Mouse (Mus musculus): ENCODE results near the gene Ranbp17. TPM values are rescaled to one million over a fixed set of nuclear protein-coding genes. Genes with fewer than 3 reads are reported as not detected.

Ranbp17 gene
- polyA plus RNA-seq, 1 experiment from 2014 or later: 3.9 TPM

DNA sequence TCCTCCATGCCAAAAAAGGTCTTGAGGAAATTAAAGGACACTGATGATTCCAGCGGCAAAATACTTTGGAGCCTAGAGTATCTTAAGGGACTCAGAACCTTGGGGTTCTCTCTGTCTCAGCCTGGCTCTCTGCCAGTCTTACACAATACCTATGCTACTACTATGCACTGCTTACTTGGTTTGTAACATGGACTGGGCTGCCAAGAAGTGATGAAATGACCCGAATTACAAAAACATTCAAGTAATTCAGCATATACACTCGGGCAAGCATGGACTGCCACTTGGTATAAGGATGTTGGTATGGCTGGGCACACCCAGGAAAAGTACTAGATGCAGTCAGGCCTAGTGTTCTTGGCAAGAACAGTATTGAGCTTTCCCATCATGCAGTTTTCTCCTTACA is 114.8 kb downstream of the Ranbp17 start:
- Histone ChIP-seq H3K4me2 (no peak overlapping the region), H3K4me1 (no peaks in the 10 kb centered on the region), H3K9ac (no peak overlapping the region), H3K36me3 (no peaks in the 10 kb centered on the region), H3K9me3 (no peaks in the 10 kb centered on the region), H3K27me3 (replicated peaks) (no peaks in the 10 kb centered on the region), H3K27ac (no peak overlapping the region), H3K4me3 (replicated peaks) (no peak overlapping the region)
- no peak for ATAC-seq (ENCODE audit: insufficient read depth, low FRiP score, low read depth)
- WGBS: 87% methylated on average over 3 of the region's 3 CpGs

DNA sequence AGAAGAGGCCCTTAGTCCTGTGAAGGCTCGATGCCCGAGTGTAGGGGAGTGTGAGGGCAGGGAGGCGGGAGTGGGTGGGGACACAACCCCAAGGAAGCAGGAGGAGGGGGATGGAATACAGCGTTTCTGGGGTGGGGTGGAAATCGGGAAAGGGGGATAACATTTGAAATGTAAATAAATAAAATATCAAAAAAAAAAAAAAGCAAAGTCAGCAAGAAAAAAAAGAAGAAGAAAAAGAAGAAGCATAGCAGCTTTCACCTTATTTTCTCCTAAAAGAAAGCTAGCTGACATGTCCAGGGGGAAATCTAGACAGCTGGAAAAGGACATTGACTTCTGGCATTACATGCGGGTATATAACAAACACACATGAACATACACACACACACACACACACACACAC is 117.3 kb downstream of the Ranbp17 start:
- WGBS: 83% methylated on average over 6 of the region's 6 CpGs

DNA sequence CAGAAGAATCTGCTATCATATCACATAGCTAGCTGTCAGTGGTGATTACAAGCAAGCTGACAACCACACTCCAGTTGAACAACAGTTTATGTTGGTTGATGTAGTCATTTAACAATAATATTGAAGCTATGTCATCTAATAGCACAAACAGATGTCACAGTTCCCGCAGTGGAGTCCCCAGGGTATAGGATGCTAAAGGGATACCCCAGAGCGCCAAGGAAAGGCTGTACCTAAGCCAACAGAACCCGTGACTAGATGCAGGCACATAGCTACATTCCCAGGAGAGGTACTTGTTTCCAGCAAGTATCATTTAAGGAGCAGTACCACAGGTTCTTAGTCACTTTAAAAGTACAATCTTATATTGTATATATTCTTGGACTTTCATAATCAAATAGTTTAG is 119.5 kb downstream of the Ranbp17 start:
- Histone ChIP-seq H3K27me3 (replicated peaks) (no peaks in the 10 kb centered on the region), H3K4me3 (replicated peaks) (no peak overlapping the region), H3K9ac (no peak overlapping the region), H3K4me2 (no peak overlapping the region), H3K9me3 (no peaks in the 10 kb centered on the region), H3K36me3 (no peaks in the 10 kb centered on the region), H3K27ac (no peak overlapping the region), H3K4me1 (no peaks in the 10 kb centered on the region)
- WGBS: 76% methylated on average over 3 of the region's 3 CpGs
- no peak for ATAC-seq (ENCODE audit: insufficient read depth, low FRiP score, low read depth)

More for the DNA sequence above, 117.3 kb downstream of the Ranbp17 start:
- H3K4me2 ChIP-seq: no peak overlapping the region
- no peaks in the 10 kb centered on the region for H3K9me3 ChIP-seq
- H3K4me3 ChIP-seq (replicated peaks): no peak overlapping the region
- no peaks in the 10 kb centered on the region for H3K36me3 ChIP-seq
- no peaks in the 10 kb centered on the region for H3K27me3 ChIP-seq (replicated peaks)
- no peak overlapping the region for H3K27ac ChIP-seq
- no peak for ATAC-seq (ENCODE audit: insufficient read depth, low FRiP score, low read depth)
- no peak overlapping the region for H3K9ac ChIP-seq
- no peaks in the 10 kb centered on the region for H3K4me1 ChIP-seq

DNA sequence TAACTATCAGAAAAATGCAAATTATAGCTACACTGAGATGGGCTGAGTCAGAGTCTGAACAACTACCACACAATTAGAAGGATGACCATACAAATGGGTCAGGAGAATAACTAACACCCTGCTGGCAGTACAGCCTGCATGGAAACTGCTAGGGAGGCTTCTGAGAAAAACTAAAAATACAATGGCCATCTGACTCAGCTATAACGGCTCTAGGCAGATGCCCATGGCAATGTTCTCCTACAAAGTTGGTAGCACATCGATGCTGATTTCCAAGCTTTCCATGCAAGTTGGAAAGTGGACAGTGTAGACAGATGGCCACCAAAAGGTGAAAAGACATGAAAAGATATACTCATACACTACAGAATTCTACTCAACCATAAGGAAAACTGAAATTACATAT is 124.9 kb downstream of the Ranbp17 start:
- Histone ChIP-seq H3K36me3 (no peaks in the 10 kb centered on the region), H3K4me3 (replicated peaks) (no peak overlapping the region), H3K4me1 (no peaks in the 10 kb centered on the region), H3K27me3 (replicated peaks) (no peaks in the 10 kb centered on the region), H3K27ac (no peak overlapping the region), H3K9ac (no peak overlapping the region), H3K9me3 (no peaks in the 10 kb centered on the region), H3K4me2 (no peak overlapping the region)
- WGBS: 92% methylated on average over 2 of the region's 2 CpGs
- no peak for ATAC-seq (ENCODE audit: insufficient read depth, low FRiP score, low read depth)

DNA sequence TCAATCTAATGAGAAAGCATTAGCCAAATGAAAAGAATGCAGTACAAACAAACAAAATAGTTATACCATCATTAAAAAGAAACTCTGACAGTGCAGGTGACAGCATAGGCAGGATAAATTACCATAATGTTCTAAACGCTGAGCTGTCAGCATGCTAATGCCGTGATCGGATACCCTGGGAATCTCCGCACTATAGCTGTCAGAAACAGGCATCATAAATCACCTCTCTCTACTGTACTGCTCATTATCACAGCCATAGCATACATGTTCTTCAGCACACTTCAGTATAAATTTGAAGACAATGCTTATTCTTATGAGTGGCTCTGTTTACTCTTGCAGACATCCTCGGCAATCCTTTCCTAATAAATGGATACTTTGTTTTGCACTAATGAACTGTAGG is 151.7 kb downstream of the Ranbp17 start:
- Histone ChIP-seq H3K4me3 (replicated peaks) (no peak overlapping the region), H3K9me3 (no peaks in the 10 kb centered on the region), H3K27ac (no peak overlapping the region), H3K36me3 (no peaks in the 10 kb centered on the region), H3K4me1 (no peaks in the 10 kb centered on the region), H3K9ac (no peak overlapping the region), H3K27me3 (replicated peaks) (no peaks in the 10 kb centered on the region), H3K4me2 (no peak overlapping the region)
- WGBS: 45% methylated on average over 5 of the region's 5 CpGs
- ATAC-seq (ENCODE audit: insufficient read depth, low FRiP score, low read depth): no peak

DNA sequence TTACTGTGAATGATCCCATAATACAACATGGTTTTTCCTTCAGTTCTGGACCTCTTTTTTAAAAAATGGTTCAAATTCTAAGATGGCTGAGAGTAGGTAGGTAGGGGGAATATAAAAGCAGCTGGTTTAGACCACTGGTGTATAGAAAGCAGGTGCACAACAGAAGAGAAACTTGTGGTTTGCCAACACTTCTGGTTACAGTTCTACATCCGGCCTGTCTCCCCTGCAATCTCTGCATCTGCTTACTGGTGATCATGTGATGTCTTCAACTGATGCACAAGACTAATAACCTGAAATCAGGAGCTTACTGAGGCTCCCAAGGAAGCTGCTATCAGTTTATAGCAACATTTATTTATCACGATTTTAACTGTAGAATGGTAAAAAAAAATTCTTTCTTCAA is 164.3 kb downstream of the Ranbp17 start:
- Histone ChIP-seq H3K27me3 (replicated peaks) (no peaks in the 10 kb centered on the region), H3K36me3 (no peaks in the 10 kb centered on the region), H3K4me1 (0 out of 2 replicates have a peak, but pooled peaks cover 4% of the 10 kb centered on the region), H3K9me3 (no peaks in the 10 kb centered on the region), H3K4me2 (no peak overlapping the region), H3K4me3 (replicated peaks) (no peak overlapping the region), H3K27ac (no peak overlapping the region), H3K9ac (no peak overlapping the region)
- ATAC-seq (ENCODE audit: insufficient read depth, low FRiP score, low read depth): no peak
- WGBS: 81% methylated on average over 2 of the region's 2 CpGs

DNA sequence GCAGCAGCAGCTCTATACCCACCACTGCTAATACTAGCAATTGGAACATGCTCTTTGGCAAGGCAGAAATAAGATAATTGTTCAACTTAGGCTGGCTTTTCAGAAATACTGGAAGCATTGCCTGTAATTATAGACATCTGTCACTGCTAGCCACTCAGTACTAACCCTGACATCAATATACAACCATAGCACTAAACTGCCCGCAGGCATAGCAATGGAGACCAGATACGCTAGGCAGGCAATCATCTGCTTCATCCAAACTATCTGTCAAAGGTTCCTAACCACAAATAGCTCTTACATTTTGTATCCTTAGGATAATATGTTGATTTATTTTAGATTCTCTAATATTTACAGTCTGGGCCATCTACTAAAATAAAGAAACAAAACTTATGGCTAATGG is 171.5 kb downstream of the Ranbp17 start:
- no peak overlapping the region for H3K27ac ChIP-seq
- ATAC-seq (ENCODE audit: insufficient read depth, low FRiP score, low read depth): no peak
- H3K4me2 ChIP-seq: no peak overlapping the region
- H3K9ac ChIP-seq: no peak overlapping the region
- WGBS: 82% methylated on average over 2 of the region's 2 CpGs
- H3K36me3 ChIP-seq: no peaks in the 10 kb centered on the region
- H3K27me3 ChIP-seq (replicated peaks): no peaks in the 10 kb centered on the region
- H3K4me1 ChIP-seq: 0 out of 2 replicates have a peak, but pooled peaks cover 4% of the 10 kb centered on the region
- H3K9me3 ChIP-seq: no peaks in the 10 kb centered on the region
- no peak overlapping the region for H3K4me3 ChIP-seq (replicated peaks)

DNA sequence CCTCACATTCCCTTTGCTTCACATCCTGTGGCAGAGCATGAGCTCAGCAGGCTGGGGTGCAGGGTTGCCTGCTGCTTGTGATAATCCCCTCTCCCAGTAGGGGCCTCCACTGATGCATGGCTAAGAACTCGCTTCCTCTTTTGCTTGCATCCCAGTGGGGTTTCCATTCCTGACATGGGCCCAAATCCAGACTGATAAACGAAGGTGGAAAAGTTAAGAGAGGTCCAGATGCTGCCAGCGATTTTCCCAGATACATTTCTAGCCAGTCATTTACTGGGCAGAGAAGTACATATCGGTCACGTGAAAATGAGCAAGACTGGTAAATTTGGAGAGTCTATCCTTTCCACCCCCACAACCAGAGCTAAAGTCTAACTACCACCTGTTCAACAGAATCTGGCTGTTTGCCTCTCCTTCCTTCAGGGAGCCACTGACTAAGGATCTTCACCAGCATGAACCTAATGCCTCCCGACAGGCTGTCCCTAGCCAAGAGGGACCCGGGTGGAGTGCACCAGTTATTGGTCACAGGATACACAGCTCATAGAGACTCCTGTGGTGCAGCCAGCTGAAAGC is 176.9 kb downstream of the Ranbp17 start:
- H3K4me2 ChIP-seq: no peak overlapping the region
- no peak overlapping the region for H3K4me3 ChIP-seq (replicated peaks)
- no peaks in the 10 kb centered on the region for H3K9me3 ChIP-seq
- H3K27ac ChIP-seq: no peak overlapping the region
- H3K4me1 ChIP-seq: no peaks in the 10 kb centered on the region
- WGBS: 44% methylated on average over 7 of the region's 7 CpGs
- no peak for ATAC-seq (ENCODE audit: insufficient read depth, low FRiP score, low read depth)
- H3K36me3 ChIP-seq: no peaks in the 10 kb centered on the region
- H3K27me3 ChIP-seq (replicated peaks): no peaks in the 10 kb centered on the region
- H3K9ac ChIP-seq: no peak overlapping the region

DNA sequence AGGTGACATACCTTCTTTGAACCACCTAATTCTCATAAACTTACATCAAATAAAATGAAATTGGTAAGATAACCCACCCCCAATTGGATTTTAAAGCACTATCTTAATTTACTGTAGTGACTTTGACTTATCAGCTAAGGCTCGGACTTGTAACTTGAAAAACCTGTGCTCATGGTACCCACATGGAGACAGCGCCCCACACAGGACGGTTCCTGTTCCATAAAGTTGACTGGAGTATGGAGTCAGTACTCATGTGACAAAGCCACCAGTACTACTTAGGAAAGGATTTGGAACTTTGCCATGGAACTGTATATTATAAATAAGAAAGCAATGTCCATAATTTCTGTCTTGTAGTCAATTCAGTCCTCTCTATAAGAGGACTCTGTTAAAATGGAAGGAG is 177.9 kb downstream of the Ranbp17 start:
- no peak overlapping the region for H3K4me3 ChIP-seq (replicated peaks)
- no peak overlapping the region for H3K27ac ChIP-seq
- H3K27me3 ChIP-seq (replicated peaks): no peaks in the 10 kb centered on the region
- no peaks in the 10 kb centered on the region for H3K36me3 ChIP-seq
- 89% methylated on average over 3 of the region's 3 CpGs for WGBS
- no peak for ATAC-seq (ENCODE audit: insufficient read depth, low FRiP score, low read depth)
- no peaks in the 10 kb centered on the region for H3K9me3 ChIP-seq
- no peak overlapping the region for H3K4me2 ChIP-seq
- H3K4me1 ChIP-seq: no peaks in the 10 kb centered on the region
- H3K9ac ChIP-seq: no peak overlapping the region

DNA sequence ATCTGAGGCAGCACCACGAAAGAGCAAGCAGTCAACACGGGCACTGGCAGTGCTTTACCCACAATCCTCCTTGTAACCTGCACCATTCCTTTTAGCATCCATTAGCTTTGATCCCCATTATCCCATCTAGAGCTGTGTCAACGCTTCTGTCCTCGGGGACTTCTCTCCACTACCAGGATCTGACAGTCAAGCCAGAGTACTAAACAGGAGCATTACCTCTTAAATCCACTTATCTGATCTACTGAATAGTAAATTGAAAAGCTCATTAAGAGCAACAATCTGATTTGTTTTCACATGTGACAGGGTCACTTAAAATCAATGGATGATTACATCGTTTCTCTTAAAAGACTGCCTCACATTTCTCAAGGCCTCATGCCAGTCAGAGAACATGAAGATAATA is 181.4 kb downstream of the Ranbp17 start:
- no peaks in the 10 kb centered on the region for H3K27me3 ChIP-seq (replicated peaks)
- no peak for ATAC-seq (ENCODE audit: insufficient read depth, low FRiP score, low read depth)
- H3K36me3 ChIP-seq: no peaks in the 10 kb centered on the region
- no peaks in the 10 kb centered on the region for H3K4me1 ChIP-seq
- no peak overlapping the region for H3K4me2 ChIP-seq
- WGBS: 43% methylated on average over 5 of the region's 5 CpGs
- no peaks in the 10 kb centered on the region for H3K9me3 ChIP-seq
- no peak overlapping the region for H3K9ac ChIP-seq
- no peak overlapping the region for H3K27ac ChIP-seq
- no peak overlapping the region for H3K4me3 ChIP-seq (replicated peaks)

DNA sequence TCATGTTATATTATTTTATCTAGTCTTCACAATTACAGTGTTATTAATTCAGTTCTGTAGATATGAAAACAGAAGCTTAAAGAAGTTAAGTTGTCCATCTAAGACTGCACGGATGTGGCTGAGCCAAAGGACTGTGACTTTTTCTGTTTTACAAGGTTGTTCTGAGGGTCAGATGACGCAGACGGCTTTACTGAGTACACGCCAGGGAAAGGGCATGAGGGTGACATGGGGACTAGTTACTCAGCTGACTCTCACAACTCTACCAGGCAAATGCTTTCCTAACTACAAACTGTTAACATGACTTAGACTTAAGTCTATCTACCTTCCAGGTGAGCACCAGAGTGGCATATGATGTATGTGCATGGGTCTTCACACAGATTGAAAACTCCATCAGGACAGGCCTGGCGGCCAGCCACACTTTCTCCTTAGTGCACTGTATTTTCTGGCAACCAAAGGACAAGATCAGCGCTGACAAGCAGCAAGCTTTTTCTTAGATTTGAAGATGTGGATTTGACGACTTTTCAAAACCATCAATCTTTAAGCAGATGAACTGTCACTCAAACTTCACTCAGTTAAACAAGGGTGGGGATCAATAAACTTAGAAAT is 194.4 kb downstream of the Ranbp17 start:
- 77% methylated on average over 7 of the region's 7 CpGs for WGBS
- no peak overlapping the region for H3K27ac ChIP-seq
- H3K36me3 ChIP-seq: no peaks in the 10 kb centered on the region
- no peak overlapping the region for H3K9ac ChIP-seq
- no peaks in the 10 kb centered on the region for H3K27me3 ChIP-seq (replicated peaks)
- no peak for ATAC-seq (ENCODE audit: insufficient read depth, low FRiP score, low read depth)
- no peak overlapping the region for H3K4me2 ChIP-seq
- no peaks in the 10 kb centered on the region for H3K4me1 ChIP-seq
- no peaks in the 10 kb centered on the region for H3K9me3 ChIP-seq
- no peak overlapping the region for H3K4me3 ChIP-seq (replicated peaks)

DNA sequence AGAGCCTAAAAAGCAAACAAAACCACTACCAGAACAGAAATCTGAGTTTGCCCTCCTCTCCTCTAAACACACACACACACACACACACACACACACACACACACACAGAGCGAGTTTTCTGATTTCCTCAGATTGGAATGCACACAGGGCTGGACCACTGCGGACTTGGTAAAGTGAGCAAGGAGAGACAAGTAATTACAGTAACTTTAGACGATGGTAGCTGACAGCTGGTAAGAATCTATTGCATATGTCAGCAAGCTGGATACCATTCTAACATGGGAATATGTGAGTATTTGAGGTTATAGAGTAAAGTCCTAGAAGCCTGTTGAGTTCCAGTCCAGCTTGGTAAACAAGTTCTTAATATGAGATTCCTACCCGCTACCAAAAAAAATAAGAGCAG is 204.0 kb downstream of the Ranbp17 start:
- H3K36me3 ChIP-seq: no peaks in the 10 kb centered on the region
- no peak for ATAC-seq (ENCODE audit: insufficient read depth, low FRiP score, low read depth)
- no peak overlapping the region for H3K9ac ChIP-seq
- H3K4me1 ChIP-seq: no peaks in the 10 kb centered on the region
- H3K27ac ChIP-seq: no peak overlapping the region
- no peak overlapping the region for H3K4me3 ChIP-seq (replicated peaks)
- no peaks in the 10 kb centered on the region for H3K9me3 ChIP-seq
- no peaks in the 10 kb centered on the region for H3K27me3 ChIP-seq (replicated peaks)
- 46% methylated on average over 4 of the region's 4 CpGs for WGBS
- H3K4me2 ChIP-seq: no peak overlapping the region

DNA sequence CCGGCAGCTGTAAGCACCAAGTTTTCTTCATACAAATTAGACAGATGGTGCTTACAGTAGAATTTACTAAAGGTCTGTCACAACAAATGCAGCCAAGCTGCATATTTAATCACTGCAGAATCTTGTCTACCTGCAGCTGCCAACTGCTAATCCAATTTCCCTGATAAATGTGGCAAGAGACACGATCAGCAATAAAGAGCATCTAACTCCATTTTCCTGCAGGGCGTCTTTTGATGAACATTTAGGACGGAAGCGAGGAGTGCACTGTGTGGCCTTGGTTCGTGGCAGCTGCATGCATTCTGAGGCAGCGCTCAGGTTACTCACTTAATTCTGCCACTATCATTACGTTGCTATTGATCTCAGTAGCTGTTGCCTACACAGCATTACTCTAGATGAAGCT is 212.7 kb downstream of the Ranbp17 start:
- Histone ChIP-seq H3K4me1 (no peaks in the 10 kb centered on the region), H3K4me2 (no peak overlapping the region), H3K9ac (no peak overlapping the region), H3K9me3 (no peaks in the 10 kb centered on the region), H3K4me3 (replicated peaks) (no peak overlapping the region), H3K27ac (no peak overlapping the region), H3K27me3 (replicated peaks) (no peaks in the 10 kb centered on the region), H3K36me3 (no peaks in the 10 kb centered on the region)
- WGBS: 62% methylated on average over 8 of the region's 8 CpGs
- no peak for ATAC-seq (ENCODE audit: insufficient read depth, low FRiP score, low read depth)

Measured in stomach, embryonic 15.5 days (tissue).